Mouse (Mus musculus) CH12.LX (cell line): ENCODE measurements at regions not wholly inside any gene's neighbourhood (a gene's known extent, or its start where the extent isn't known, plus 50 kb on each side); places are given as distances from the start of the nearest gene placed in this dataset.

Experiments
- DNase-seq: peaks from one replicate; pipeline ENCODE4 v3.0.0-alpha.2; 2013; ENCODE audit errors: extremely low read depth
- H3K27ac ChIP-seq: 2 replicates; pipeline ENCODE4 v1.5.1; 2012; ENCODE audit warnings: low read depth, mild to moderate bottlenecking, control low read depth, moderate library complexity; ENCODE audit not compliant: insufficient read depth
- H3K27me3 ChIP-seq: replicated peaks from 2 replicates; pipeline ENCODE3; 2012; ENCODE audit warnings: inconsistent platforms
- H3K36me3 ChIP-seq, 2 experiments: replicated peaks in 1 of 2; 2 replicates each; pipeline versions ENCODE3 to v1.6.1; 2012; ENCODE audit warnings: inconsistent platforms in 1 of 2, low read length in 1 of 2, mild to moderate bottlenecking in 1 of 2, mixed read lengths in 1 of 2, moderate library complexity in 1 of 2; ENCODE audit not compliant: control insufficient read depth in 1 of 2, insufficient read depth in 1 of 2
- H3K4me1 ChIP-seq, 2 experiments: 2 replicates each; pipeline ENCODE4 v1.6.1; 2012; ENCODE audit warnings: inconsistent platforms in 1 of 2, moderate library complexity in 1 of 2; ENCODE audit not compliant: insufficient read depth in 2 of 2, control insufficient read depth in 1 of 2
- H3K4me2 ChIP-seq: 2 replicates; pipeline ENCODE4 v1.6.1; 2012; ENCODE audit warnings: low read depth, mild to moderate bottlenecking, control low read depth; ENCODE audit not compliant: poor library complexity, insufficient read depth, severe bottlenecking
- H3K4me3 ChIP-seq, 3 experiments: fragments of 150-350 bp in 1 of 3; sonication (generic) in 1 of 3; replicated peaks in 1 of 3; 2 replicates each; pipeline versions ENCODE3 to v1.5.1; 2011 to 2012; ENCODE audit warnings: low read depth in 2 of 3, low read length in 2 of 3, mild to moderate bottlenecking in 2 of 3, moderate library complexity in 2 of 3, control low read depth in 1 of 3, improper control_type of control experiment in 1 of 3, inconsistent platforms in 1 of 3, mixed read lengths in 1 of 3; ENCODE audit not compliant: poor library complexity in 1 of 3
- H3K79me2 ChIP-seq: replicated peaks from 2 replicates; pipeline ENCODE4 v1.6.1; 2012; ENCODE audit warnings: mild to moderate bottlenecking, moderate library complexity; ENCODE audit not compliant: control insufficient read depth, poor library complexity, insufficient read depth, severe bottlenecking; ENCODE audit errors: extremely low read depth
- H3K9ac ChIP-seq: 2 replicates; pipeline ENCODE4 v1.6.1; 2012; ENCODE audit warnings: low read depth, mild to moderate bottlenecking, control low read depth, moderate library complexity; ENCODE audit not compliant: insufficient read depth
- H3K9me3 ChIP-seq: replicated peaks from 2 replicates; pipeline ENCODE3; 2012; ENCODE audit warnings: low read length, inconsistent platforms, mixed read lengths
- BHLHE40 ChIP-seq: IDR thresholded peaks from 2 replicates; pipeline ENCODE4 v1.6.1; 2011; ENCODE audit warnings: mild to moderate bottlenecking, low read depth, low read length, improper control_type of control experiment
- CHD2 ChIP-seq: IDR thresholded peaks from 2 replicates; pipeline ENCODE4 v1.6.1; 2011; ENCODE audit warnings: low read length, improper control_type of control experiment
- CTCF ChIP-seq, 2 experiments: IDR thresholded peaks in 1 of 2; conservative IDR thresholded peaks in 1 of 2; 2 replicates each; pipeline ENCODE4 v1.5.1; 2011 to 2012; ENCODE audit warnings: low read depth in 2 of 2, low read length in 2 of 2, improper control_type of control experiment in 1 of 2, inconsistent platforms in 1 of 2, mild to moderate bottlenecking in 1 of 2, moderate library complexity in 1 of 2
- EP300 ChIP-seq: IDR thresholded peaks from 2 replicates; pipeline ENCODE4 v1.6.1; 2011; ENCODE audit warnings: low read length, improper control_type of control experiment
- ETS1 ChIP-seq: conservative IDR thresholded peaks from 2 replicates; pipeline ENCODE4 v1.6.1; 2012; ENCODE audit warnings: low read depth, mild to moderate bottlenecking, inconsistent platforms, low read length, improper control_type of control experiment, moderate library complexity
- GABPA ChIP-seq: IDR thresholded peaks from 2 replicates; pipeline ENCODE4 v1.6.1; 2012; ENCODE audit warnings: low read depth, low read length, improper control_type of control experiment, inconsistent platforms; ENCODE audit not compliant: insufficient replicate concordance
- JUN ChIP-seq: IDR thresholded peaks from 2 replicates; pipeline ENCODE4 v1.6.1; 2011; ENCODE audit warnings: low read depth, mild to moderate bottlenecking, low read length, improper control_type of control experiment, moderate library complexity; ENCODE audit not compliant: insufficient read depth
- JUND ChIP-seq: conservative IDR thresholded peaks from 2 replicates; pipeline ENCODE4 v1.6.1; 2011; ENCODE audit warnings: low read depth, low read length, improper control_type of control experiment
- KAT2A ChIP-seq: IDR thresholded peaks from 2 replicates; pipeline ENCODE4 v1.6.1; 2012; ENCODE audit warnings: low read length, improper control_type of control experiment, inconsistent platforms; ENCODE audit not compliant: insufficient replicate concordance
- MAFK ChIP-seq: IDR thresholded peaks from 2 replicates; pipeline ENCODE4 v1.6.1; 2011; ENCODE audit warnings: low read length, improper control_type of control experiment; ENCODE audit not compliant: insufficient replicate concordance
- MEF2A ChIP-seq: IDR thresholded peaks from 2 replicates; pipeline ENCODE4 v1.6.1; 2014; ENCODE audit warnings: low read depth, mild to moderate bottlenecking, inconsistent platforms, low read length, improper control_type of control experiment, borderline replicate concordance
- NRF1 ChIP-seq: IDR thresholded peaks from 2 replicates; pipeline ENCODE4 v1.6.1; 2014; ENCODE audit warnings: low read depth, mild to moderate bottlenecking, inconsistent platforms, low read length, improper control_type of control experiment, moderate library complexity
- RAD21 ChIP-seq: IDR thresholded peaks from 2 replicates; pipeline ENCODE4 v1.6.1; 2011; ENCODE audit warnings: low read depth, mild to moderate bottlenecking, low read length, improper control_type of control experiment, moderate library complexity
- RCOR1 ChIP-seq: conservative IDR thresholded peaks from 2 replicates; pipeline ENCODE4 v1.6.1; 2012; ENCODE audit warnings: low read depth, mild to moderate bottlenecking, inconsistent platforms, low read length, improper control_type of control experiment
- TBP ChIP-seq: conservative IDR thresholded peaks from 2 replicates; pipeline ENCODE4 v1.6.1; 2011; ENCODE audit warnings: low read depth, low read length, improper control_type of control experiment
- UBTF ChIP-seq: IDR thresholded peaks from 2 replicates; pipeline ENCODE4 v1.6.1; 2012; ENCODE audit warnings: low read depth, mild to moderate bottlenecking, inconsistent platforms, low read length, improper control_type of control experiment, moderate library complexity
- USF2 ChIP-seq: conservative IDR thresholded peaks from 2 replicates; pipeline ENCODE4 v1.6.1; 2011; ENCODE audit warnings: low read depth, low read length, improper control_type of control experiment
- ZKSCAN1 ChIP-seq: IDR thresholded peaks from 2 replicates; pipeline ENCODE4 v1.6.1; 2012; ENCODE audit warnings: low read depth, inconsistent platforms, low read length, improper control_type of control experiment, borderline replicate concordance
- dilution Hi-C: fragments of 300-500 bp; cut with MboI; formaldehyde crosslinking; loops from 2 replicates; pipeline ENCODE4 v1.14.3; 2020; ENCODE audit warnings: low sequenced_read_pairs; ENCODE audit not compliant: extremely low pct_unique_long_range_greater_than_20kb, extremely low pct_ligation_motif_present
- in situ Hi-C: fragments of 300-500 bp; cut with MboI; formaldehyde crosslinking; loops from 3 replicates; pipeline ENCODE4 v1.14.3; 2019; ENCODE audit warnings: low sequenced_read_pairs, low pct_ligation_motif_present, low pct_unique_long_range_greater_than_20kb, mixed read lengths

GRCm38 (mm10) chrX:99201081-99201480 is 65.2 kb downstream of the Efnb1 start:
- Histone ChIP-seq H3K27me3 (no peaks in the 10 kb centered on the region), H3K4me2 (no peak overlapping the region), H3K9ac (no peak overlapping the region), H3K36me3 (no peaks in the 10 kb centered on the region), H3K9me3 (no peaks in the 10 kb centered on the region), H3K27ac (no peak overlapping the region), H3K79me2 (no peaks in the 10 kb centered on the region), H3K4me3 (no peak overlapping the region), H3K4me1 (peaks cover 0 to 19% of the 10 kb centered on the region in 2 experiments; a peak in 2 of 4 replicates)
- no peak for DNase-seq
- in situ Hi-C loops (no loop called here), dilution Hi-C loops (no loop called here)
- no peak for TF ChIP-seq MAFK
- no peak for TF ChIP-seq ETS1
- no peak for TF ChIP-seq BHLHE40
- no peak for TF ChIP-seq EP300
- TF ChIP-seq CTCF (conservative IDR thresholded peaks at IDR 0.05 in 1 of 2, IDR thresholded peaks at IDR 0.05 in 1 of 2; ENCODE audit: low read depth in 2 of 2, low read length in 2 of 2), result no peak
- no peak for TF ChIP-seq ZKSCAN1
- TF ChIP-seq NRF1, result no peak
- no peak for TF ChIP-seq JUND
- no peak for TF ChIP-seq MEF2A
- TF ChIP-seq CHD2, result no peak
- TF ChIP-seq RCOR1, result no peak
- no peak for TF ChIP-seq USF2
- TF ChIP-seq UBTF, result no peak
- no peak for TF ChIP-seq TBP
- TF ChIP-seq GABPA, result no peak

GRCm38 (mm10) chrX:99199669-99200068 is 63.7 kb downstream of the Efnb1 start:
- in situ Hi-C loops, result no loop called here
- no peak overlapping the region for H3K4me3 ChIP-seq
- H3K4me2 ChIP-seq, result no peak overlapping the region; the same call in 1 of the 2 replicates

More at GRCm38 (mm10) chrX:99199669-99200068, 63.7 kb downstream of the Efnb1 start:
- Histone ChIP-seq H3K27ac (no peak overlapping the region), H3K36me3 (no peaks in the 10 kb centered on the region), H3K9me3 (no peaks in the 10 kb centered on the region), H3K79me2 (no peaks in the 10 kb centered on the region), H3K9ac (no peak overlapping the region), H3K4me1 (peaks cover 0 to 19% of the 10 kb centered on the region in 2 experiments; a peak in 2 of 4 replicates), H3K27me3 (no peaks in the 10 kb centered on the region)
- no peak for DNase-seq
- dilution Hi-C loops, result no loop called here
- TF ChIP-seq RAD21 (no peak), JUN (no peak), KAT2A (no peak)
